Mouse (Mus musculus): ENCODE results near the gene Arl4d. TPM values are rescaled to one million over a fixed set of nuclear protein-coding genes. Genes with fewer than 3 reads are reported as not detected.

The Arl4d gene
- total RNA-seq, 4 experiments from 2014 or later = 12.5 to 22.1 (median 16.4) TPM

Other genes starting within 250 kb of the Arl4d start
- 10 to 100 TPM; 33.7 to 41.1 (median 37.0) TPM for gene Aarsd1, start 247.9 kb upstream of the Arl4d start, total RNA-seq (2022)
- 1 to 10 TPM; 1.7 to 8.4 (median 5.6) TPM for gene Gm27029, start 240.7 kb upstream of the Arl4d start, total RNA-seq (2022)
- 10 to 100 TPM; 31.4 to 37.4 (median 33.0) TPM for gene Rundc1, start 240.5 kb upstream of the Arl4d start, total RNA-seq (2022)
- gene Ptges3l, start 240.2 kb upstream of the Arl4d start, total RNA-seq (2022) = 1 to 10 TPM; 3.5 to 8.7 (median 6.0) TPM
- 10 to 100 TPM; 48.6 to 99.3 (median 63.5) TPM for gene Rpl27, start 223.2 kb upstream of the Arl4d start, total RNA-seq (2022)
- gene Ifi35, start 217.1 kb upstream of the Arl4d start, total RNA-seq (2022) = 10 to 100 TPM; 34.4 to 50.3 (median 46.5) TPM
- 10 to 100 TPM in 3 of 4 experiments, 1 to 10 TPM in 1; 9.2 to 23.8 (median 16.2) TPM for gene Rnd2, start 200.5 kb upstream of the Arl4d start, total RNA-seq (2022)
- 100 to 1,000 TPM; 135 to 192 (median 171) TPM for gene Vat1, start 199.3 kb upstream of the Arl4d start, total RNA-seq (2022)
- gene Brca1, start 113.6 kb upstream of the Arl4d start, total RNA-seq (2022) = 1 to 10 TPM; 1.0 to 3.0 (median 1.3) TPM
- 100 to 1,000 TPM; 127 to 165 (median 149) TPM for gene Nbr1, start 113.4 kb upstream of the Arl4d start, total RNA-seq (2022)
- gene Tmem106a, start 83.3 kb upstream of the Arl4d start, total RNA-seq (2022) = 10 to 100 TPM; 12.6 to 23.8 (median 18.7) TPM
- gene Gm11634, start 66.3 kb upstream of the Arl4d start, total RNA-seq (2022) = not detected
- gene Rdm1, start 38.3 kb upstream of the Arl4d start, total RNA-seq (2022) = 10 to 100 TPM; 30.5 to 45.6 (median 33.6) TPM
- gene Dhx8, start 67.4 kb downstream of the Arl4d start, total RNA-seq (2022) = 10 to 100 TPM; 25.0 to 30.3 (median 28.0) TPM
- 1 to 10 TPM in 3 of 4 experiments, under 1 TPM in 1; 0.80 to 1.9 (median 1.4) TPM for gene Etv4, start 119.8 kb downstream of the Arl4d start, total RNA-seq (2022)
- 1 to 10 TPM; 1.9 to 6.5 (median 4.1) TPM for gene Meox1, start 228.8 kb downstream of the Arl4d start, total RNA-seq (2022)